Mouse (Mus musculus) lung, postnatal 0 days (tissue): ENCODE data around the gene Gm28048.

Experiments
- CTCF ChIP-seq: IDR thresholded peaks from 2 replicates; pipeline ENCODE4 v1.5.1; 2016; ENCODE audit warnings: antibody characterized with exemption, mild to moderate bottlenecking
- EP300 ChIP-seq: IDR thresholded peaks from 2 replicates; pipeline ENCODE4 v1.6.1; 2016; ENCODE audit warnings: antibody characterized with exemption, mild to moderate bottlenecking, control low read depth

GRCm38 (mm10) chr11:22836269-22836668 lies 145.6 kb downstream of the Gm28048 start:
- no peak for TF ChIP-seq CTCF
- TF ChIP-seq EP300: no peak
